Mouse (Mus musculus) spleen, adult 2 months (tissue): ENCODE measurements around the gene Med12l.

Experiments used
- CTCF ChIP-seq: fragments of 200-500 bp; IDR thresholded peaks from 2 replicates; pipeline ENCODE4 v1.5.1; 2011; ENCODE audit warnings: mild to moderate bottlenecking, inconsistent platforms; ENCODE audit not compliant: insufficient read depth, insufficient read length, insufficient replicate concordance; ENCODE audit errors: extremely low read depth
- POLR2A ChIP-seq: fragments of 200-500 bp; IDR thresholded peaks from 2 replicates; pipeline ENCODE4 v1.6.1; 2011; ENCODE audit warnings: low read depth, low read length, inconsistent platforms

GRCm38 (mm10) chr3:58980579-58980978 is 25.0 kb upstream of the Med12l start:
- TF ChIP-seq CTCF (no peak), POLR2A (no peak)
